Mouse (Mus musculus) large intestine, adult 2 months (tissue): ENCODE measurements around the gene Zfp579. TPM values are rescaled to one million over a fixed set of nuclear protein-coding genes. Genes with fewer than 3 reads are reported as not detected.

Experiments
- DNase-seq: peaks from one replicate; pipeline ENCODE4 v3.0.0-alpha.2; 2012; ENCODE audit warnings: low read depth, low spot score
- WGBS: fragments of 180-500 bp; shearing (Covaris S2); methylation state at CpG from one replicate; pipeline ENCODE4 v1.1.7; 2018; 5-methylcytosine and 5-hydroxymethylcytosine counted together
- polyA plus RNA-seq: library from polyadenylated mRNA; depleted of rRNA; stranded (reverse); fragments of >200 nt; gene quantifications from 2 replicates; pipeline ENCODE4 v1.2.3, GENCODE M21; 2012; rRNA removed

Gene Zfp579
- polyA plus RNA-seq, 1 experiment: 33.2 TPM

DNA sequence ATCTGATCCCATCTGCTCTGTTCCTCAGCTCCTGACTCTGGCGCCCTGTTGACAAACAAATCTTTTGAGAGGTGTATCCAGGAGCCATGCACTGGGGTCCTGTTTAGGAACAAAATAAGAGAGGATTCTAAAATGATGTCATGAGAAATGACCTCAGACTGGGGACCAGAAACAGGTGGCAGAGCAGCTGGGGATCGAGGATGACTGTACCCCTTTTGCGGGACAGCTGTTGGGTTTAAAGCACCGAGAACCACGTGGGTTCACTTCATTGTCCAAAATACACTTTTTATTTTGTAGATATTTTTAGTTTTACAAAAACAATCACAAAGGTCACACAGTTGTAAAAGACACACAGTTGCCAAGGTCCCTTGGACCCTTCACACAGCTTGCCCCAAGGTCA is 31.0 kb downstream of the Zfp579 start:
- WGBS: 73% methylated on average over 5 of the region's 5 CpGs

DNA sequence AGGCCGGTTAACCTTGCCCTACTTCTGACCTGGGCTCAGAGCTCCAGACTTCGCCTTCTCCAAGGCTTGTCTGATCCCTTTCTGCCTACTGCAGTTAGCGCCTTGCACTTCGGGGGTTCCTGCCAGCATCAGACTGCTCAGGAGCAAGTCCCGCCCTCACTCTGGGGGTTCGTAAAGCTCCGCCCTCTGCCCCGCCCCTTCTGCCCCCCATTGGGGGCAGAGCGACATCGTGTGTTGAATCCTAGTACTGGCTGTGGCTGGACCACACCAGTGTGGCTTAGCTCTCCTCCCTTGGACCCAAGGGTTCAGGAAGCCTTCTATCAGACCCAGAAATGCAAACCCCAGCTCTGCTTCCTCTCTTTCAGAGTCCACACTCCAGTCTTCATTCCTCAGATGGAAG is 31.7 kb downstream of the Zfp579 start, which contains the start of gene Sbk2:
Gene Sbk2, minus strand, starts transcription at position 135 of the 400 bp plus-strand sequence.
- 2% methylated on average over 10 of the region's 10 CpGs for WGBS

More for the DNA sequence above, 31.0 kb downstream of the Zfp579 start:
- no peak for DNase-seq

DNA sequence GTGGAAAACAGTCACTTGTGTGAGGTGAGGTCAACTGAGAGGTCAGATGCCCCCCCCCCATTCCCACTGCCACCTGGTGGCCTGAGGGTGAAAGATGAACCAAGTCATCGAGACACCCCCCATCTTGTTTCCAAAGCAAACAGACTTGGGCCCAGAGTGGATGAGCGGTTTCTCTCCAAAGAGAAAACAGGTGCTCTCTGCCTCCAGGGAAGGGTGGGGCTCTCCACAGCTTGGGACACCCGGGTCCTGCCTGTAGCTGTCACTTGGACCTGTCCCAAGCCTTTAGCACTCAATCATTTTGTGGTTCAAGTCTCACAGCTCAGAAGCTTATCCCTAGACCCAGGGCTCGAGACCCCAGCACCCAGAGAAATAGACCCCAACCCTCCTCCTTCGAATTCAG is 32.4 kb downstream of the Zfp579 start:
- DNase-seq: no peak
- 42% methylated on average over 5 of the region's 5 CpGs for WGBS

More for the DNA sequence above, 31.7 kb downstream of the Zfp579 start, which contains the start of gene Sbk2:
- DNase-seq: no peak

DNA sequence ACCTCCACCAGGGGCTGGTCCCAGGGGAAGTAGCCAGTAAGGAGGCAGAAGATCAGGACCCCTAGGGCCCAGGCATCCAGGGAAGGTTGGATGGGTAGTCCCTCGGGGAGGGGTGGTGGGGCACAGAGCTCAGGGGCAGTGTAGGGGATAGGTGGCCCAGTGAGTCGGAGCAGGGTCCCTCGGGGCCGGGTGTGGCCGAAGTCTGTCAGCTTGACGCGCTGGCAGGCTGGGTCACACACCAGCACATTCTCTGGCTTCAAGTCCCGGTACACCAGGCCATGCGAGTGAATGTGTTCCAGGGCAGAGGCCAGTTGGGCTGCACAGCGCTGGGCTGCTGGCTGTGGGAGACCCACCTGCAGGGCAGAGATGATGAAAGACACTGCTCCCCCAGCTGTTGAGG is 38.6 kb downstream of the Zfp579 start:
- WGBS: 87% methylated on average over 10 of the region's 10 CpGs
- no peak for DNase-seq

DNA sequence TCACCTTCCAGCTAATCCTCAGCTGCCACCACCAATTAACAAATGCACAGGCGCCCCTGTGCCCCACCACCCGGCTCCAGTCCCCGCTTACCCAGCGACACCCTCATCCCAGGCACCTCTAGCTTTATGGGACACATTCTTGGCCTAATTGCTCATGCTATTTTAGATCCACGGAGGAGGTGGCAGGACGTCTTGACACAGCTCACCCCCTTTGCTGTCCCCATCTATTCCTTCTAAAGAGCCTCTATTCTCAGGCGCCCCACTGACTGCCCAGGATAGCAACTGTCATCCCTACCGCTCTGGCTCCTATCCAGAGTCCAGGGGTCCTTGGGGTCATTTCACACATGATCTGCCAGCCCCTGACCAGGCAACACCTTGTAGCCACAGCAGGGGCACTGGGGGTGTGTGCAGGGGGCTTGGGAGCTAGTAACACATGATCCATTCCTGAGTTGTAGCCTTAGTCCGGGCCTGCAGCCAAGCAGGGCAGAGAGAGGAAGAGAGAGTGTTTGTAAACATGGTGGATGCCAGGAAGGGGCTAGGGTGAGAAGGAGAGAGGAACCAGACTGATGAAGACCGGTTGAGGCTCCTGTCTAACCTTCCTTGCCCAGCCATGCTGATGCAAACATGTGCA is 42.0 kb downstream of the Zfp579 start:
- 37% methylated on average over 10 of the region's 10 CpGs for WGBS
- DNase-seq: no peak

DNA sequence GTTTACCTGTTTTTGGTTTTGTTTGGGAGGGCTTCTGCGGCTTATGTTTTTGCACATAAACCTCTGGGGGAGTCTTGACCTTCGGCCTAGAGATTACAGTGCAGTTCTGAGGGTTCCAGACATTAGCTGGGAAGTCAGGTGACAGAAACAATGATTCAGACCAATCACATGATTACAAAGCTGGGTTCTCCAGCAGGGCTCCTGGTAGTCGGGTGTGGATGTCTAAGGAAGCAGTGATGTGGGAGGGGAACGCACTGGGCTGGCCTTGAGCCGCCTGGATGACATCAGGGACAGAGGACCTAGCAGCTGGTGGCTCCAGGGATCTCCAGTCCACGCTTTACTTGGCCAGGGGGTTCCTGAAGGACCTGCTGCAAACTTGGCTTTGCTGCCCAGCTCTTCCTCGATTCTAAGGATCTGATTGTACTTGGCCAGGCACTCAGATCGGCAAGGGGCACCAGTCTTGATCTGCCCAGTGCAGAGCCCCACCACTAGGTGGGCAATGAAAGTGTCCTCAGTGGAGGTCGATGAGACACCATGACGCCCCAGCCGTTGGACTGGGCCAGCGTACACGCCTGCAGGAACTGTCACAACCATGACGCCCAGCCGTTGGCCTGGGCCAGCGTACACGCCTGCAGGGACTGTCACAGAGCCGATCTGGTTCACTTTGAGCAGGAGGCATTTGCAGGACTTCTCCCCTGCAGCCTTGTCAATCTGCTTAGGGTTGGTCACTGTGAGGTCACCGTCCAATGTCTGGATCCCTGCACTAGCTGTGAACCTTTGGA is 45.2 kb downstream of the Zfp579 start:
- DNase-seq: no peak
- WGBS: 73% methylated on average over 19 of the region's 19 CpGs

DNA sequence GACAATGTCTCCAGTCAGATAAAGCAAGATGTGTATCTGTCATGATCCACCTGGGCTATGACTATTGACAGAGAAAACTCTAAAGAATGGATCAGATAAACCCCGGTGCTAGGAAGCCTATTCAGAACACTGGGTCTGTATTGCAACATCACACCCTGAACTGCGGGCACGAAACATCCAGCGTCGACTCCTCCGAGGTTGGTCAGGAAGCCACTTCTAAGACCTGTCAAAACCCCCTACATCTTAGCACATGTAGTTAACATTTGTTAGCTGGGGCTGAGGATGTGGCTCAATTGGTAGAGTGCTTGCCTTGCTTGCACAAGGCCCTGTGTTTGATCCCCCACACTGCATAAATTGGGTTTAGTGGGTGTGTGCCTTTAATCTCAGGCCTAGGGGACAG is 47.6 kb downstream of the Zfp579 start:
- 53% methylated on average over 6 of the region's 6 CpGs for WGBS
- DNase-seq: no peak

DNA sequence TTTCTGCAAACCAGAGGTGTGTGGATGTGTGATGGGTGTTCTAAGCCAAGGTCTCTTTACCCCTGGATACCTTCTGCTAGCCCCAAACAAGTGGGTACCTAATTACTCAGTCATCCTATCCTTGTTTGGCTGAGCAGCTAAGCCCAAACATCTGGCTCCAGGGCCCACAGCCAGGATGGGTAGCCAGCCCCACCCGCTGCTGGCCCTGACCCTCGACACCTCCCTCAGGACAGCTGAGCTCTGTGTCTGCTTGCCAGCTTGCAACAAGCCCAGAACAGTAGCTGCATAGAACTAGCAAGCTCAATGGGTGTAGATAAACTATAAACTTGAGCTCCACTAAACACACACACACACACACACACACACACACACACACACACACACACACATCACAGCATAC is 48.1 kb downstream of the Zfp579 start:
- no peak for DNase-seq
- WGBS: 16% methylated on average over 2 of the region's 2 CpGs

DNA sequence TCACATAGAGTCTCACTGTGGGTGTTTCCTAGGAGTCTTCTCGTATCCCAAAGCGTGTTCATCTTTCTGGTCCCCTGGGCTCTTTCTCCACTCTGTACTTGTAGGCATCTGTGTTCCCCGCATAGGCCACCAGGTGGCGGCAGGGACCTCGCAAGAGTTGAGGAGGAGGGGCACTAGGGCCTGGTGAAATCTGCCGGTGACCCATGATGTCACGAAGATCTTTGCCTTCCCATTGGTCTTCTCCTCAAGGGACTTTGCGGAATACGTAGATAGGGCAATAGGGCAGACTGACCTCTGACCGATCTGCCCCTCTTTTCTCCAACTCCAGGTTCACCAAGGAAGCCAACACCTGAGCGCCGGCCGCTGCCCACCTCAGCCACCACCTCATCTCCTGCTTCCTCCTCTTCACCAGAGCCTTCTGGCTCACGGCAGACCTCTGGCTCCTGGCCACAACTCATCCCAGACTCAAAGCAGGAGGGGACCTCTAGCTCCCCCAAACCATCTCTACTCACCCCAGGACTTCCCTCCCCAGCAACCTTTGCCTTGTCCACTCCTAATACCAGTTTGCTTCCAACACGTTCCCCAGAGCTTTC is 52.6 kb downstream of the Zfp579 start:
- WGBS: 10% methylated on average over 15 of the region's 15 CpGs
- DNase-seq: peak; percentile 92

DNA sequence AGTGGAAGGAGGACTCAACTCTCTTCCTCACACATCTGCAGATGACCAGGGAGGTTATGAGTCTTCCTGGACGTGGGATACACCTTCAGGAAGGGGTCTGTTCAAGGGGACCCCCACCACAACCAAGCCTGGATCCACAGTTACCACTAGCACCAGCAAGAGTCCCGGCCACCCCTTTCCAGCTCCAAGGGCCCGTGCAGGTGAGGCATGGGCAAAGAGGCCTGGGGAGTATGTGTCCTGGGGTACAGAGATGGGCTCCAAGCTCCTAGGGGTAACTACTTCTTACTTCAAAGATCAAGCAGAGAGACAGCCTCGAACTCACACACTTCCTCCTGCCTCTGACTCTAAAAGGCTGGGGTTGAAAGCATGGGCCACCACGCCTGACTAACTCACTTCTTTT is 53.3 kb downstream of the Zfp579 start:
- 41% methylated on average over 5 of the region's 5 CpGs for WGBS
- DNase-seq: no peak

DNA sequence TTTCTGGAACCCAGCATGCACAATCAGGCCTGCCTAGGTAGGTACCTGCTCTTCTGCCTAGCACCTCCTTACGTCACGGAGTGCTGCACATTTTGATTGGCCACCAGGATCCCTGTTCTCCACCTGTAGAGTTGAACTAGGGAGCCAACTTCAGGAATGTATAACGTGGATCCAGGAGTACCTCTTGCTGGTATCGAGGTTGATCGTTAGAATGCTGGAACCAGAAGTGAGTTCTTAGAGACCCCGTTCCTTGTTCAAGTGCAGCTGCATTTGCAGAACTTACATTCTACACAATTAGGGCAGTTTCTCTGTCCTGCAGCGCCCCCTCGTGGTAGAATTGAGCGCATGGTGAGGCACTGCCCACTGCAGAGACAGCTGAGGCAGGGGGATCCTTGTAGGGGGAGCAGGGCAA is 55.9 kb downstream of the Zfp579 start:
- DNase-seq: peak; percentile 65
- WGBS: 14% methylated on average over 9 of the region's 9 CpGs

DNA sequence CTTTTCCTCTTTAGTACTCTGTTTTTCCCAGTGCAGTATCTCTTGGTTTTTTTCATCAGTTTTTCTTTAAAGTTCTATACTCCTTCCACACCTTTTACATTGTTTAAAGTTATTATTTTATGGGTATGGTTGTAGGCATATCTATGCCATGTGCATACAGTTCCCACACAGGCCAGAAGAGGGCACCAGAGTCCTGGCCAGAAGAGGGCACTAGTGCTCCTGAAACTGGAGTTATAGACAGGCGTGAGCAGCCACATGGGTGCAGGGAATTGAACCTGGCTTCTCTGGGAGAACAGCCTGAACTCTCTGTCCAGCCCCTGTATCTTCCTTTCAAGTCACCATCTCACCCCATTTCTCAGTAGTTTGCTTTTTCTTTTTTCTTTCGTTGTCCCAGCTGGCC is 57.5 kb downstream of the Zfp579 start:
- peak; percentile 31 for DNase-seq
- 50% methylated on average over 2 of the region's 2 CpGs for WGBS

DNA sequence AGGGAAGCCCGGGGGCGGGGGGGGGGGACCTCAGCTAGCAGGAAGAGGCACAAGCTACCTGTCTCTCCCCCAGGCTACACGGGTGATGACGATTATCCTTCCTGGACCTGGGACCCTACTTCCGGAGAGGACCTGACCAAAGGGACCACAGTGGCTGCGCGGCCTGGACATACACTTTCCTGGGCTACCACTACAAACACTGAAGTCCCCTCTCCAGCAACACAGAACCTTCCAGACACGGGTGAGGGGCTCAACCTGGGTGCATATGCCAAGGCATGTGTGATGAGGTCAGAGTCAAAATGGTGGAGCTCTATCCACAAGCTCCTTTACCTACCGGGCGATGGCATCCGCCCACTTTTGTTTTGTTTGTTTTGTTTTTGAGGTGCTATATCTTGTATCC is 58.6 kb downstream of the Zfp579 start:
- no peak for DNase-seq
- 75% methylated on average over 11 of the region's 11 CpGs for WGBS

DNA sequence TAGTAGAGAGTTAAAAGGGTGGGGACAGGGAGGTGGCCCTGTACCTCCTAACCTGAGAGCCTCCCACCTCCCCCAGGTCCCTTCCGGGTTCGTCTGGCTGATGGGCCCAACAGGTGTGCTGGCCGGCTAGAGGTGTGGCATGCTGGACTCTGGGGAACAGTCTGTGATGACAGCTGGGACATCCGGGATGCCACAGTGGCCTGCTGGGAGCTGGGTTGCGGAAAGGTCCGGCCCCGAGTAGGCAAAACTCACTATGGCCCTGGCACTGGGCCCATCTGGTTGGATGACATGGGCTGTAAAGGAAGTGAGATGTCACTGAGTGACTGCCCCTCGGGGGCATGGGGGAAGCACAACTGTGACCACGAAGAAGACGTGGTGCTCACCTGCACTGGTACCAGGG is 59.1 kb downstream of the Zfp579 start:
- DNase-seq: no peak
- 46% methylated on average over 10 of the region's 10 CpGs for WGBS

DNA sequence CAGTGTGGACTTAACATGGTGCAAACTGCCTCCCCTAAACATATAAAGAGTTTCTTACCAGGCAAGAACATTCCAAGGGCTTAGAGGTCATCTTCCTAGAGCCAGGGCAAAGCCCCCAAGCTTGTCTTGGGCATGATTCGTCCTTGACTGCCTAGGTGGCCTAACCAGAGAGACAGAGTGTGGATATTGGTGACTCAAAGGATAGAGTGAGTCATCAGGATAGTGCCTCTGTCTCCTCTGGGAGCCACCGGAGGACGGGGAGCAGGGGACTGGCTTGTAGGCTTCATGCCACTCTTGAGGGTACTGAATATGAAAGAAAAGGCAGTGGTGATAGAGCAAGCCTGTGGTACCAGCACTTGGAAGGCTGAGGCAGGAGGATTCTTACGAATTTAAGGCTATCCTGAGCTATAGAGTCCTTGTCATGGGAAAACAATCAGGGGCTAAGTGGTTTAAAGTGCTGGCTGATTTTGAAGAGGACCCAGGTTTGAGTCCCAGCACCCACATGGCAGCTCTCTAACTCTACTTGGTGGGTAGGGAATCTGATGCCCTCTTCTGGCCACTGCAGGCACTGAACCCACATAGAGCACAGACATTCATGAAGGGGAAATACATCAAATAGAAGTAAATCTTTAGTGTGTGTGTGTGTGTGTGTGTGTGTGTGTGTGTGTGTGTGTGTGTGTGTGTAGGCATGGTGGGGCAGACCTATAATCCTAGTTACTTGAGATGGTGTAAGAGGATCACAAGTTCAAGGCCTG is 61.6 kb downstream of the Zfp579 start:
- DNase-seq: no peak
- WGBS: 68% methylated on average over 4 of the region's 4 CpGs

Other genes with a start within 250 kb of the Zfp579 start
- gene Cox6b2, start 243.1 kb downstream of the Zfp579 start, polyA plus RNA-seq: 45.0 and 50.2 TPM in 2 replicates
- gene Fam71e2, start 224.9 kb downstream of the Zfp579 start, polyA plus RNA-seq: not detected in 2 replicates
- 0.11 and 0.81 TPM in 2 replicates for gene Il11, start 213.3 kb downstream of the Zfp579 start, polyA plus RNA-seq
- not detected in 2 replicates for gene Tmem190, start 213.2 kb downstream of the Zfp579 start, polyA plus RNA-seq
- 81.4 and 90.8 TPM in 2 replicates for gene Tmem238, start 206.5 kb downstream of the Zfp579 start, polyA plus RNA-seq
- gene Rpl28, start 203.3 kb downstream of the Zfp579 start, polyA plus RNA-seq: 510 and 604 TPM in 2 replicates
- gene Ube2s, start 183.6 kb downstream of the Zfp579 start, polyA plus RNA-seq: 348 and 501 TPM in 2 replicates
- 0.78 and 0.86 TPM in 2 replicates for gene Shisa7, start 151.5 kb downstream of the Zfp579 start, polyA plus RNA-seq
- gene Isoc2b, start 125.9 kb downstream of the Zfp579 start, polyA plus RNA-seq: 20.4 and 27.2 TPM in 2 replicates
- gene Isoc2a, start 119.0 kb downstream of the Zfp579 start, polyA plus RNA-seq: 14.7 and 16.2 TPM in 2 replicates
- gene Gm36210, start 89.6 kb downstream of the Zfp579 start, polyA plus RNA-seq: not detected in 2 replicates
- 12.7 and 14.6 TPM in 2 replicates for gene Zfp628, start 80.9 kb downstream of the Zfp579 start, polyA plus RNA-seq
- 4.3 and 7.1 TPM in 2 replicates for gene Nat14, start 74.1 kb downstream of the Zfp579 start, polyA plus RNA-seq
- gene Ssc5d, start 70.4 kb downstream of the Zfp579 start, polyA plus RNA-seq: 2.9 and 3.6 TPM in 2 replicates
- gene Sbk2, start 31.8 kb downstream of the Zfp579 start, polyA plus RNA-seq: 0.06 and 0.18 TPM in 2 replicates
- gene Sbk3, start 25.0 kb downstream of the Zfp579 start, polyA plus RNA-seq: not detected in 2 replicates
- 39.4 and 44.3 TPM in 2 replicates for gene Zfp524, start 18.3 kb upstream of the Zfp579 start, polyA plus RNA-seq
- gene Fiz1, start 18.5 kb upstream of the Zfp579 start, polyA plus RNA-seq: 22.2 and 29.6 TPM in 2 replicates
- gene Gm44973, start 19.3 kb upstream of the Zfp579 start, polyA plus RNA-seq: 0.37 TPM in 1 of 2 replicates, not detected in the other
- gene Zfp865, start 24.2 kb upstream of the Zfp579 start, polyA plus RNA-seq: 14.2 and 20.5 TPM in 2 replicates
- 1.4 and 1.8 TPM in 2 replicates for gene Ccdc106, start 24.4 kb upstream of the Zfp579 start, polyA plus RNA-seq
- not detected in 2 replicates for gene 4632433K11Rik, start 38.0 kb upstream of the Zfp579 start, polyA plus RNA-seq
- gene Zfp784, start 42.3 kb upstream of the Zfp579 start, polyA plus RNA-seq: 6.8 and 7.0 TPM in 2 replicates
- 5.2 and 6.3 TPM in 2 replicates for gene Zfp580, start 55.4 kb upstream of the Zfp579 start, polyA plus RNA-seq
- 150 and 173 TPM in 2 replicates for gene U2af2, start 66.0 kb upstream of the Zfp579 start, polyA plus RNA-seq
- gene Epn1, start 84.1 kb upstream of the Zfp579 start, polyA plus RNA-seq: 238 and 291 TPM in 2 replicates
- not detected in 2 replicates for gene Rfpl4, start 120.8 kb upstream of the Zfp579 start, polyA plus RNA-seq
- 0.42 and 0.48 TPM in 2 replicates for gene Rasl2-9, start 129.8 kb upstream of the Zfp579 start, polyA plus RNA-seq
- gene Vmn1r55, start 153.5 kb upstream of the Zfp579 start, polyA plus RNA-seq: not detected in 2 replicates
- gene Vmn1r56, start 200.6 kb upstream of the Zfp579 start, polyA plus RNA-seq: not detected in 2 replicates
- gene Vmn1r57, start 222.3 kb upstream of the Zfp579 start, polyA plus RNA-seq: not detected in 2 replicates